Mouse (Mus musculus): ENCODE measurements around the gene Dna2.

GRCm38 (mm10) chr10:62902829-62903228 lies 44.0 kb upstream of the Dna2 start:
- TF ChIP-seq CTCF (IDR thresholded peaks at IDR 0.05; ENCODE audit: control insufficient read depth, insufficient read depth, insufficient read length) (no peak), MYOG (IDR thresholded peaks at IDR 0.05; ENCODE audit: control insufficient read depth, extremely low read depth, insufficient read length) (no peak)

Measured in C2C12 (cell line).